ENCODE assay signal across 20 mouse cellular contexts in the genomic region with DNA sequence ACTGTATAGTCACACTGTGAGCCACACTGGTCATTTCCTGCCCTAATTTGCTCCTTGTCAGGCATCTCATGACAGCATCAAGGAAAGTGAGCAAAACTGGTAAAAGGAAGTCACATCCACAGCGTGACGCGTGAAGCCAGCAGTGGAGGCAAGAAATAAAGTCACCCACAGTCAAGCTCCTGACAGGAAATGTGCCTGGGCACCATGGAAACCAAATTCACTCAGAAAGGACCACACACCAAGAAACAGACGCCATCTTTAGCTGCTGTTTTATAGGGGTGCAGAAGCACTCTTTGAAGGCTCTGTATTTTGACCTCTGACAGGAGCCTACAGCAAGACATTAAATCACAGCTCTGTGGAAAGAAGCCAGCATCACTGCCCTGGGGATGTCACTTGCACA.
DNase-seq lines count a peak whose midpoint lies in the region; ATAC-seq and TF ChIP-seq lines count a peak whose summit lies in the region.
"Had no signal": no experiment of that assay in that cellular context is flagged by ENCODE, and none has a peak within 500 bp of the region (broad histone marks: within the 10 kb centered on the region; RNA-seq: fewer than 3 reads in every experiment).

No protein-coding gene starts in this region.

- H3K9ac ChIP-seq in kidney, postnatal 0 days (ENCODE audit: low read depth, low read length): no peak overlapping the region
- H3K9ac ChIP-seq in hindbrain, embryonic 11.5 days (ENCODE audit: low read depth, low read length): no peak overlapping the region
- H3K9ac ChIP-seq: forebrain, embryonic 12.5 days; heart, embryonic 12.5 days; neural tube, embryonic 13.5 days had no signal

- H3K4me3 ChIP-seq in kidney, postnatal 0 days (replicated peaks; ENCODE audit: low read depth, low read length): no peak overlapping the region
- no peak overlapping the region for H3K4me3 ChIP-seq in hindbrain, embryonic 11.5 days (ENCODE audit: low read depth, low read length)
- H3K4me3 ChIP-seq: forebrain, embryonic 12.5 days; heart, embryonic 12.5 days; neural tube, embryonic 13.5 days had no signal

- H3K36me3 ChIP-seq in kidney, postnatal 0 days (ENCODE audit: insufficient read depth, low read length): no peaks in the 10 kb centered on the region
- no peaks in the 10 kb centered on the region for H3K36me3 ChIP-seq in hindbrain, embryonic 11.5 days (ENCODE audit: control insufficient read depth, insufficient read depth, low read length)
- H3K36me3 ChIP-seq: forebrain, embryonic 12.5 days; heart, embryonic 12.5 days; neural tube, embryonic 13.5 days had no signal

- no peak overlapping the region for H3K27ac ChIP-seq in kidney, postnatal 0 days
- H3K27ac ChIP-seq in hindbrain, embryonic 11.5 days (ENCODE audit: low read depth, low read length): no peak overlapping the region
- H3K27ac ChIP-seq: forebrain, embryonic 12.5 days; hindbrain, postnatal 0 days; neural tube, embryonic 13.5 days; stomach, postnatal 0 days had no signal

- no peak overlapping the region for H3K4me2 ChIP-seq in kidney, postnatal 0 days (ENCODE audit: low read length)
- H3K4me2 ChIP-seq in hindbrain, embryonic 11.5 days (replicated peaks; ENCODE audit: low read depth, low read length): no peak overlapping the region
- H3K4me2 ChIP-seq: forebrain, embryonic 12.5 days; heart, embryonic 12.5 days; neural tube, embryonic 13.5 days had no signal

- H3K27me3 ChIP-seq in kidney, postnatal 0 days (ENCODE audit: insufficient read depth, low read length): no peaks in the 10 kb centered on the region
- no peaks in the 10 kb centered on the region for H3K27me3 ChIP-seq in hindbrain, embryonic 11.5 days (ENCODE audit: control insufficient read depth, insufficient read depth, low read length)
- H3K27me3 ChIP-seq: forebrain, embryonic 12.5 days; heart, embryonic 12.5 days had no signal

- TF ChIP-seq CTCF in kidney, postnatal 0 days (IDR thresholded peaks at IDR 0.05; ENCODE audit: low read depth): no peak

- DNase-seq in kidney, postnatal 0 days (ENCODE audit: low spot score): peak; percentile 64
- no peak for DNase-seq in kidney, postnatal 36 days
- DNase-seq in ZHBTc4 (ENCODE audit: low read depth, low spot score): peak; percentile 50
- peak; percentile 86 for DNase-seq in forelimb bud, embryonic 11.5 days (ENCODE audit: low read depth, low spot score)
- no peak for DNase-seq in hindbrain, embryonic 11.5 days (ENCODE audit: low spot score)
- DNase-seq in cerebellum, adult 18-20 months: no peak
- DNase-seq: cerebellum, postnatal 25 days; gastrocnemius, postnatal 36 days; kidney, adult 9 months; liver; lung, adult 18-20 months; spleen, adult 18-20 months had no signal

- no peaks in the 10 kb centered on the region for H3K4me1 ChIP-seq in kidney, postnatal 0 days (replicated peaks; ENCODE audit: insufficient read depth, low read length)
- no peaks in the 10 kb centered on the region for H3K4me1 ChIP-seq in hindbrain, embryonic 11.5 days (replicated peaks; ENCODE audit: control insufficient read depth, insufficient read depth, low read length)
- H3K4me1 ChIP-seq: forebrain, embryonic 12.5 days had no signal

- WGBS in kidney, postnatal 0 days: 28% methylated on average over 4 of the region's 4 CpGs
- 51% methylated on average over 4 of the region's 4 CpGs for WGBS in hindbrain, embryonic 11.5 days

- no peak for ATAC-seq in kidney, postnatal 0 days (replicated peaks; ENCODE audit: low FRiP score, low read depth)
- peak; percentile 32; the same call in 1 of the 2 replicates for ATAC-seq in megakaryocyte, adult 5-6 weeks (ENCODE audit: poor library complexity, severe bottlenecking)
- ATAC-seq in monocyte, adult 5-6 weeks (replicated peaks; ENCODE audit: insufficient number of reproducible peaks, low FRiP score, low TSS enrichment, poor library complexity, severe bottlenecking): no peak
- no peak for ATAC-seq in hindbrain, embryonic 11.5 days (ENCODE audit: low FRiP score)
- ATAC-seq: hindbrain, postnatal 0 days; Patski had no signal

- no peaks in the 10 kb centered on the region for H3K9me3 ChIP-seq in kidney, postnatal 0 days (replicated peaks; ENCODE audit: low read length)
- H3K9me3 ChIP-seq in hindbrain, embryonic 11.5 days (ENCODE audit: control insufficient read depth, low read length): no peaks in the 10 kb centered on the region
- H3K9me3 ChIP-seq: forebrain, embryonic 12.5 days; heart, embryonic 12.5 days; neural tube, embryonic 13.5 days had no signal

Comparison
In these comparisons a context has a peak if more than half of its experiments do, and no peak if none do; other contexts are left out.
1. DNase-seq: peak in kidney, postnatal 0 days (single experiment), ZHBTc4 (single experiment) and forelimb bud, embryonic 11.5 days (single experiment); none in kidney, postnatal 36 days (0 of 2), hindbrain, embryonic 11.5 days (single experiment) and cerebellum, adult 18-20 months (0 of 2).